Mouse (Mus musculus): ENCODE results near the gene P2rx1. TPM values are rescaled to one million over a fixed set of nuclear protein-coding genes. Genes with fewer than 3 reads are reported as not detected.

Gene P2rx1
- polyA plus RNA-seq, 1 experiment from 2014 or later: 1.4 TPM

- Histone ChIP-seq H3K27ac (no peak within 1 kb of the TSS), H3K27me3 (ENCODE audit: poor library complexity, severe bottlenecking) (peaks cover 66% of the 10 kb centered on the region), H3K36me3 (replicated peaks) (no peaks in the 10 kb centered on the region), H3K9me3 (no peaks in the 10 kb centered on the region), H3K4me1 (peaks cover 14% of the 10 kb centered on the region), H3K4me3 (peak within 1 kb of the TSS; percentile 47)
- DNase-seq (ENCODE audit: extremely low spot score, low spot score): no peak
- WGBS: 4% methylated on average over 70 of the region's 70 CpGs
Measured at GRCm38 (mm10) chr11:72961072-72961980, 37.6 kb upstream of the P2rx1 start, which contains the start of gene Atp2a3. Gene Atp2a3, plus strand, starts transcription at chr11:72961169.

- no peaks in the 10 kb centered on the region for H3K36me3 ChIP-seq (replicated peaks)
- no peak overlapping the region for H3K27ac ChIP-seq
- H3K4me1 ChIP-seq: peaks cover 14% of the 10 kb centered on the region
- no peak overlapping the region for H3K4me3 ChIP-seq
- no peaks in the 10 kb centered on the region for H3K9me3 ChIP-seq
- 83% methylated on average over 2 of the region's 2 CpGs for WGBS
- no peak for DNase-seq (ENCODE audit: extremely low spot score, low spot score)
- peaks cover 66% of the 10 kb centered on the region for H3K27me3 ChIP-seq (ENCODE audit: poor library complexity, severe bottlenecking)
Measured at GRCm38 (mm10) chr11:72962378-72962777, 36.5 kb upstream of the P2rx1 start.

- Histone ChIP-seq H3K4me1 (peaks cover 14% of the 10 kb centered on the region), H3K27ac (no peak overlapping the region), H3K9me3 (no peaks in the 10 kb centered on the region), H3K36me3 (replicated peaks) (no peaks in the 10 kb centered on the region), H3K27me3 (ENCODE audit: poor library complexity, severe bottlenecking) (peaks cover 63% of the 10 kb centered on the region), H3K4me3 (no peak overlapping the region)
- WGBS: 46% methylated on average over 7 of the region's 7 CpGs
- DNase-seq (ENCODE audit: extremely low spot score, low spot score): no peak
Measured at GRCm38 (mm10) chr11:72963058-72963788, 35.7 kb upstream of the P2rx1 start.

- Histone ChIP-seq H3K36me3 (replicated peaks) (no peaks in the 10 kb centered on the region), H3K4me1 (peaks cover 14% of the 10 kb centered on the region), H3K9me3 (no peaks in the 10 kb centered on the region), H3K4me3 (no peak overlapping the region), H3K27ac (no peak overlapping the region), H3K27me3 (ENCODE audit: poor library complexity, severe bottlenecking) (peaks cover 57% of the 10 kb centered on the region)
- WGBS: 71% methylated on average over 3 of the region's 3 CpGs
- no peak for DNase-seq (ENCODE audit: extremely low spot score, low spot score)
Measured at GRCm38 (mm10) chr11:72963789-72964294, 35.1 kb upstream of the P2rx1 start.

- peaks cover 17% of the 10 kb centered on the region for H3K27me3 ChIP-seq (ENCODE audit: poor library complexity, severe bottlenecking)
- DNase-seq (ENCODE audit: extremely low spot score, low spot score): no peak
- peaks cover 6% of the 10 kb centered on the region for H3K4me1 ChIP-seq
- WGBS: 82% methylated on average over 13 of the region's 13 CpGs
- H3K27ac ChIP-seq: no peak overlapping the region
- H3K9me3 ChIP-seq: no peaks in the 10 kb centered on the region
- H3K36me3 ChIP-seq (replicated peaks): no peaks in the 10 kb centered on the region
- no peak overlapping the region for H3K4me3 ChIP-seq
Measured at GRCm38 (mm10) chr11:72974995-72975503, 23.9 kb upstream of the P2rx1 start.

GRCm38 (mm10) chr11:72982516-72982915 lies 16.4 kb upstream of the P2rx1 start:
- H3K36me3 ChIP-seq (replicated peaks): no peaks in the 10 kb centered on the region
- peaks cover 3% of the 10 kb centered on the region for H3K27me3 ChIP-seq (ENCODE audit: poor library complexity, severe bottlenecking)
- no peak overlapping the region for H3K4me3 ChIP-seq
- peaks cover under 1% of the 10 kb centered on the region; the same call in 1 of the 2 replicates for H3K4me1 ChIP-seq
- no peak overlapping the region for H3K27ac ChIP-seq
- 89% methylated on average over 9 of the region's 9 CpGs for WGBS
- H3K9me3 ChIP-seq: no peaks in the 10 kb centered on the region
- no peak for DNase-seq (ENCODE audit: extremely low spot score, low spot score)

GRCm38 (mm10) chr11:72983283-72983682 lies 15.6 kb upstream of the P2rx1 start:
- Histone ChIP-seq H3K36me3 (replicated peaks) (no peaks in the 10 kb centered on the region), H3K27ac (no peak overlapping the region), H3K9me3 (no peaks in the 10 kb centered on the region), H3K4me3 (no peak overlapping the region), H3K27me3 (ENCODE audit: poor library complexity, severe bottlenecking) (no peaks in the 10 kb centered on the region), H3K4me1 (no peaks in the 10 kb centered on the region)
- WGBS: 44% methylated on average over 5 of the region's 5 CpGs
- no peak for DNase-seq (ENCODE audit: extremely low spot score, low spot score)

GRCm38 (mm10) chr11:72986745-72987144 lies 12.2 kb upstream of the P2rx1 start:
- Histone ChIP-seq H3K36me3 (replicated peaks) (no peaks in the 10 kb centered on the region), H3K27me3 (ENCODE audit: poor library complexity, severe bottlenecking) (no peaks in the 10 kb centered on the region), H3K4me1 (peaks cover 12% of the 10 kb centered on the region; the same call in 1 of the 2 replicates), H3K27ac (no peak overlapping the region), H3K4me3 (no peak overlapping the region), H3K9me3 (no peaks in the 10 kb centered on the region)
- 86% methylated on average over 5 of the region's 5 CpGs for WGBS
- no peak for DNase-seq (ENCODE audit: extremely low spot score, low spot score)

GRCm38 (mm10) chr11:72987234-72987633 lies 11.7 kb upstream of the P2rx1 start:
- Histone ChIP-seq H3K9me3 (no peaks in the 10 kb centered on the region), H3K27me3 (ENCODE audit: poor library complexity, severe bottlenecking) (no peaks in the 10 kb centered on the region), H3K36me3 (replicated peaks) (no peaks in the 10 kb centered on the region), H3K4me3 (no peak overlapping the region), H3K4me1 (peaks cover 16% of the 10 kb centered on the region; the same call in 1 of the 2 replicates), H3K27ac (no peak overlapping the region)
- no peak for DNase-seq (ENCODE audit: extremely low spot score, low spot score)
- WGBS: 78% methylated on average over 5 of the region's 5 CpGs

- peaks cover 17% of the 10 kb centered on the region; the same call in 1 of the 2 replicates for H3K4me1 ChIP-seq
- H3K36me3 ChIP-seq (replicated peaks): no peaks in the 10 kb centered on the region
- H3K27me3 ChIP-seq (ENCODE audit: poor library complexity, severe bottlenecking): no peaks in the 10 kb centered on the region
- 87% methylated on average over 5 of the region's 5 CpGs for WGBS
- DNase-seq (ENCODE audit: extremely low spot score, low spot score): no peak
- H3K4me3 ChIP-seq: no peak overlapping the region
- H3K27ac ChIP-seq: no peak overlapping the region
- H3K9me3 ChIP-seq: no peaks in the 10 kb centered on the region
Measured at GRCm38 (mm10) chr11:72987807-72988206, 11.1 kb upstream of the P2rx1 start.

- Histone ChIP-seq H3K9me3 (no peaks in the 10 kb centered on the region), H3K27ac (no peak overlapping the region), H3K4me3 (no peak overlapping the region), H3K36me3 (replicated peaks) (no peaks in the 10 kb centered on the region), H3K27me3 (ENCODE audit: poor library complexity, severe bottlenecking) (no peaks in the 10 kb centered on the region), H3K4me1 (peaks cover 17% of the 10 kb centered on the region; the same call in 1 of the 2 replicates)
- DNase-seq (ENCODE audit: extremely low spot score, low spot score): no peak
- WGBS: 84% methylated on average over 6 of the region's 6 CpGs
Measured at GRCm38 (mm10) chr11:72989044-72989443, 9.9 kb upstream of the P2rx1 start.

GRCm38 (mm10) chr11:72990688-72991087 lies 8.2 kb upstream of the P2rx1 start:
- H3K36me3 ChIP-seq (replicated peaks): no peaks in the 10 kb centered on the region
- no peak overlapping the region for H3K4me3 ChIP-seq
- H3K27ac ChIP-seq: no peak overlapping the region
- H3K9me3 ChIP-seq: no peaks in the 10 kb centered on the region
- peaks cover 17% of the 10 kb centered on the region; the same call in 1 of the 2 replicates for H3K4me1 ChIP-seq
- no peak for DNase-seq (ENCODE audit: extremely low spot score, low spot score)
- WGBS: 71% methylated on average over 9 of the region's 9 CpGs
- no peaks in the 10 kb centered on the region for H3K27me3 ChIP-seq (ENCODE audit: poor library complexity, severe bottlenecking)

All from forebrain, embryonic 10.5 days (tissue).